Mouse (Mus musculus): ENCODE measurements around the gene Gatd1.

DNA sequence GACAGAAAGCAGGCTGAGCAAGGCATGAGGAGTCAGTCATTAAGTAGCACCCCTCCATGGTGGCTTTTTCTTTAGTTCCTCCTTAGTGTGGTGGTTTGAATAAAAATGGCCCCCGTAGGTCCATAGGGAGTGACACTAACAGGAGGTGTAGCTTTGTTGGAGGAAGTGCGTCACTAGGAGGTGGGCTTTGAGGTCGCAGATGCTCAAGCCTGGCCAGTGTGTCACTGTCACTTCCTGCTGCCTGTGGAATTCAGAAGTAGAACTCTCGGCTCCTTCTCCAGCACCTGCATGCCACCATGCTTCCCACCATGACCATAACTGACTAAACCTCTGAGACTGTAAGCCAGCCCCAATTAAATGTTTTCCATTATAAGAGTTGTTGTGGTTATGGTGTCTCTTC is 46.6 kb downstream of the Gatd1 start:
- TF ChIP-seq POLR2A (IDR thresholded peaks at IDR 0.05; ENCODE audit: borderline replicate concordance, low read depth, low read length): no peak
- no peak for TF ChIP-seq CTCF (IDR thresholded peaks at IDR 0.05; ENCODE audit: low read depth, low read length)
